Mouse (Mus musculus): ENCODE measurements around the gene Rgs17.

- TF ChIP-seq CTCF (IDR thresholded peaks at IDR 0.05; ENCODE audit: extremely low read depth, insufficient read depth, insufficient read length, insufficient replicate concordance): no peak
- TF ChIP-seq POLR2A (IDR thresholded peaks at IDR 0.05; ENCODE audit: low read depth, low read length): no peak
Observed at GRCm38 (mm10) chr10:5798069-5798468, 124.1 kb downstream of the Rgs17 start.

Measured in spleen, adult 2 months (tissue).